12 mouse cellular contexts compared by ENCODE assay signal in the genomic region with DNA sequence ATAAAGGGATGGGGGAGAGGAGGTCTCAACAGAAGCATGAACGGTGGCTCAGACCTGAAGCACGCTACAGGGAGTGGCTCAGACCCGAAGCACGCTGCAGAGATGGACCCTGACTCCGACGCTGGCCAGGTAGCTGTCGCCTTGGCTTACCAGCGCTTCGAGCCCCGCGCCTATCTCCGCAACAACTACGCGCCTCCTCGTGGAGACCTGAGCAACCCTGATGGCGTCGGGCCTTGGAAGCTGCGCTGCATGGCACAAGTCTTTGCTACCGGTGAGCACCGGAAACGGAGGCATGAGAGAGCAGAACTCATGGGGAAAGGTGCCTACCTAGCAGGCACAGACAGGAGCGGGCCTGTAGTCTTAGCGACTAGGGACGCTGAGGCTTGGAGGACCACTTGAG. TPM values are rescaled to one million over a fixed set of nuclear protein-coding genes. Genes with fewer than 3 reads are reported as not detected.
DNase-seq lines count a peak whose midpoint lies in the region; ATAC-seq and TF ChIP-seq lines count a peak whose summit lies in the region.
"Had no signal": no experiment of that assay in that cellular context is flagged by ENCODE, and none has a peak within 500 bp of the region (broad histone marks: within the 10 kb centered on the region; RNA-seq: fewer than 3 reads in every experiment).

No protein-coding gene starts in this region.

- H3K27me3 ChIP-seq in intestine, embryonic 14.5 days (replicated peaks; ENCODE audit: control insufficient read depth, insufficient read depth, low read length) = peaks cover 41% of the 10 kb centered on the region
- H3K27me3 ChIP-seq in intestine, embryonic 16.5 days (replicated peaks; ENCODE audit: control insufficient read depth, insufficient read depth, low read length) = peaks cover 17% of the 10 kb centered on the region
- peaks cover 86% of the 10 kb centered on the region for H3K27me3 ChIP-seq in embryonic facial prominence, embryonic 10.5 days (replicated peaks; ENCODE audit: low read depth, poor library complexity, severe bottlenecking)
- H3K27me3 ChIP-seq in heart, postnatal 0 days (ENCODE audit: control insufficient read depth, insufficient read depth, low read length) = 0 out of 2 replicates have a peak, but pooled peaks cover 6% of the 10 kb centered on the region
- peaks cover 45% of the 10 kb centered on the region for H3K27me3 ChIP-seq in midbrain, embryonic 15.5 days (replicated peaks)

- H3K9me3 ChIP-seq in intestine, embryonic 14.5 days (ENCODE audit: control insufficient read depth, low read length) = no peaks in the 10 kb centered on the region
- no peaks in the 10 kb centered on the region for H3K9me3 ChIP-seq in intestine, embryonic 16.5 days (ENCODE audit: control insufficient read depth, low read length)
- no peaks in the 10 kb centered on the region for H3K9me3 ChIP-seq in embryonic facial prominence, embryonic 10.5 days
- no peaks in the 10 kb centered on the region for H3K9me3 ChIP-seq in heart, postnatal 0 days (replicated peaks; ENCODE audit: control insufficient read depth, low read length)
- no peaks in the 10 kb centered on the region for H3K9me3 ChIP-seq in midbrain, embryonic 15.5 days
- H3K9me3 ChIP-seq: embryonic facial prominence, embryonic 15.5 days; liver, embryonic 13.5 days had no signal

- no peak for TF ChIP-seq CTCF in heart, postnatal 0 days (IDR thresholded peaks at IDR 0.05; ENCODE audit: low read depth)

- H3K4me2 ChIP-seq in intestine, embryonic 14.5 days (ENCODE audit: low read length) = 0 out of 2 replicates have a peak overlapping the region, but pooled peaks have one; percentile 8
- no peak overlapping the region for H3K4me2 ChIP-seq in intestine, embryonic 16.5 days (ENCODE audit: low read depth, low read length)
- H3K4me2 ChIP-seq in heart, postnatal 0 days (ENCODE audit: low read depth, low read length) = no peak overlapping the region
- peak overlapping the region; percentile 25 for H3K4me2 ChIP-seq in midbrain, embryonic 15.5 days
- H3K4me2 ChIP-seq: embryonic facial prominence, embryonic 15.5 days; liver, embryonic 13.5 days had no signal

- H3K4me3 ChIP-seq in intestine, embryonic 14.5 days (ENCODE audit: low read depth, low read length) = no peak overlapping the region
- H3K4me3 ChIP-seq in intestine, embryonic 16.5 days (ENCODE audit: low read length) = no peak overlapping the region
- H3K4me3 ChIP-seq in embryonic facial prominence, embryonic 10.5 days = peak overlapping the region; percentile 35
- H3K4me3 ChIP-seq in heart, postnatal 0 days (ENCODE audit: low read depth, low read length) = no peak overlapping the region
- peak overlapping the region; percentile 7; the same call in 1 of the 2 replicates for H3K4me3 ChIP-seq in midbrain, embryonic 15.5 days
- H3K4me3 ChIP-seq: embryonic facial prominence, embryonic 15.5 days; liver, embryonic 13.5 days had no signal

- H3K9ac ChIP-seq in intestine, embryonic 14.5 days (ENCODE audit: low read length) = no peak overlapping the region
- H3K9ac ChIP-seq in intestine, embryonic 16.5 days (ENCODE audit: low read depth, low read length) = no peak overlapping the region
- no peak overlapping the region for H3K9ac ChIP-seq in heart, postnatal 0 days (replicated peaks; ENCODE audit: low read depth, low read length)
- no peak overlapping the region for H3K9ac ChIP-seq in midbrain, embryonic 15.5 days
- H3K9ac ChIP-seq: embryonic facial prominence, embryonic 15.5 days; liver, embryonic 13.5 days had no signal

- no peak for ATAC-seq in intestine, embryonic 14.5 days (replicated peaks; ENCODE audit: low FRiP score, low TSS enrichment, low read depth)
- no peak for ATAC-seq in intestine, embryonic 16.5 days
- ATAC-seq in heart, postnatal 0 days (ENCODE audit: insufficient read depth, low read depth) = no peak
- ATAC-seq in midbrain, embryonic 15.5 days (replicated peaks) = no peak

- H3K4me1 ChIP-seq in intestine, embryonic 14.5 days (replicated peaks; ENCODE audit: control insufficient read depth, insufficient read depth, low read length) = no peaks in the 10 kb centered on the region
- H3K4me1 ChIP-seq in intestine, embryonic 16.5 days (ENCODE audit: control insufficient read depth, insufficient read depth, low read length) = peaks cover 7% of the 10 kb centered on the region; the same call in 1 of the 2 replicates
- peaks cover 41% of the 10 kb centered on the region for H3K4me1 ChIP-seq in embryonic facial prominence, embryonic 10.5 days
- H3K4me1 ChIP-seq in heart, postnatal 0 days (ENCODE audit: control insufficient read depth, insufficient read depth) = peaks cover 14% of the 10 kb centered on the region
- no peaks in the 10 kb centered on the region for H3K4me1 ChIP-seq in midbrain, embryonic 15.5 days

- no peak for TF ChIP-seq EP300 in heart, postnatal 0 days (IDR thresholded peaks at IDR 0.05; ENCODE audit: low read depth)

- no peaks in the 10 kb centered on the region for H3K36me3 ChIP-seq in intestine, embryonic 14.5 days (ENCODE audit: control insufficient read depth, insufficient read depth, low read length)
- H3K36me3 ChIP-seq in intestine, embryonic 16.5 days (ENCODE audit: control insufficient read depth, insufficient read depth, low read length) = no peaks in the 10 kb centered on the region
- peaks cover 4% of the 10 kb centered on the region for H3K36me3 ChIP-seq in embryonic facial prominence, embryonic 10.5 days (replicated peaks)
- no peaks in the 10 kb centered on the region for H3K36me3 ChIP-seq in heart, postnatal 0 days (replicated peaks; ENCODE audit: control insufficient read depth, insufficient read depth, low read length)
- H3K36me3 ChIP-seq in midbrain, embryonic 15.5 days (replicated peaks) = no peaks in the 10 kb centered on the region
- H3K36me3 ChIP-seq: embryonic facial prominence, embryonic 15.5 days; liver, embryonic 13.5 days had no signal

- H3K27ac ChIP-seq in intestine, embryonic 14.5 days (ENCODE audit: low read depth) = no peak overlapping the region
- H3K27ac ChIP-seq in intestine, embryonic 16.5 days (ENCODE audit: low read length) = no peak overlapping the region
- no peak overlapping the region for H3K27ac ChIP-seq in embryonic facial prominence, embryonic 10.5 days (replicated peaks)
- no peak overlapping the region for H3K27ac ChIP-seq in heart, postnatal 0 days (ENCODE audit: low read depth)
- no peak overlapping the region for H3K27ac ChIP-seq in midbrain, embryonic 15.5 days
- H3K27ac ChIP-seq: embryonic facial prominence, embryonic 15.5 days; liver, embryonic 13.5 days had no signal

- DNase-seq in intestine, embryonic 14.5 days (ENCODE audit: low spot score) = no peak
- DNase-seq in embryonic facial prominence, embryonic 10.5 days (ENCODE audit: low spot score) = peak; percentile 37
- peak; percentile 10 for DNase-seq in heart, postnatal 0 days (ENCODE audit: low spot score)
- no peak for DNase-seq in cerebellum, postnatal 25 days
- DNase-seq in left cerebral cortex, adult 9 months (ENCODE audit: low spot score in 2 of 2) = no peak
- DNase-seq: kidney, adult 11 months; liver, embryonic 13.5 days had no signal

- 14% methylated on average over 24 of the region's 24 CpGs for WGBS in intestine, embryonic 14.5 days
- WGBS in intestine, embryonic 16.5 days = 9% methylated on average over 24 of the region's 24 CpGs
- 19% methylated on average over 24 of the region's 24 CpGs for WGBS in embryonic facial prominence, embryonic 10.5 days
- 21% methylated on average over 24 of the region's 24 CpGs for WGBS in heart, postnatal 0 days
- 15% methylated on average over 24 of the region's 24 CpGs for WGBS in midbrain, embryonic 15.5 days

RNA-seq across cellular contexts. Expression of a gene that starts 0.3 kb away (rescaled TPM):
- polyA plus RNA-seq in intestine, embryonic 14.5 days (2014; fragmentation: Nextera tagmentation; extraction: Ambion mirVana) = not detected in 2 replicates
- 0.16 TPM in 1 of 2 replicates, not detected in the other for polyA plus RNA-seq in intestine, embryonic 16.5 days (2015; fragmentation: Nextera tagmentation; extraction: Ambion mirVana)
- 0.17 and 0.30 TPM in 2 replicates for polyA plus RNA-seq in embryonic facial prominence, embryonic 10.5 days (2016; fragmentation: Nextera tagmentation; extraction: Ambion mirVana)
- total RNA-seq in heart, postnatal 0 days (2014; rRNA removed; ENCODE audit: low replicate concordance) = 4.2 TPM in 1 of 2 replicates, not detected in the other
- polyA plus RNA-seq in heart, postnatal 0 days (2015; fragmentation: Nextera tagmentation; extraction: Ambion mirVana) = 0.26 TPM in 1 of 2 replicates, not detected in the other
- polyA plus RNA-seq in midbrain, embryonic 15.5 days (2015; fragmentation: Nextera tagmentation; extraction: Ambion mirVana) = 1.2 and 1.3 TPM in 2 replicates
- total RNA-seq: neutrophil, adult 5-6 weeks had no signal
- polyA plus RNA-seq: liver, embryonic 13.5 days; stomach, embryonic 14.5 days had no signal

RNA-seq across cellular contexts. Expression of a gene that starts 3.0 kb away (rescaled TPM):
- not detected in 2 replicates for polyA plus RNA-seq in intestine, embryonic 14.5 days (2014; fragmentation: Nextera tagmentation; extraction: Ambion mirVana)
- 0.28 TPM in 1 of 2 replicates, not detected in the other for polyA plus RNA-seq in intestine, embryonic 16.5 days (2015; fragmentation: Nextera tagmentation; extraction: Ambion mirVana)
- not detected in 2 replicates for polyA plus RNA-seq in embryonic facial prominence, embryonic 10.5 days (2016; fragmentation: Nextera tagmentation; extraction: Ambion mirVana)
- total RNA-seq in heart, postnatal 0 days (2014; rRNA removed; ENCODE audit: low replicate concordance) = 293 and 299 TPM in 2 replicates
- 455 and 518 TPM in 2 replicates for polyA plus RNA-seq in heart, postnatal 0 days (2015; fragmentation: Nextera tagmentation; extraction: Ambion mirVana)
- 0.43 TPM in 1 of 2 replicates, not detected in the other for polyA plus RNA-seq in midbrain, embryonic 15.5 days (2015; fragmentation: Nextera tagmentation; extraction: Ambion mirVana)
- total RNA-seq: neutrophil, adult 5-6 weeks had no signal

RNA-seq across cellular contexts. Expression of a gene that starts 13.7 kb away (rescaled TPM):
- 13.4 and 14.1 TPM in 2 replicates for polyA plus RNA-seq in intestine, embryonic 14.5 days (2014; fragmentation: Nextera tagmentation; extraction: Ambion mirVana)
- 19.5 and 20.4 TPM in 2 replicates for polyA plus RNA-seq in intestine, embryonic 16.5 days (2015; fragmentation: Nextera tagmentation; extraction: Ambion mirVana)
- polyA plus RNA-seq in embryonic facial prominence, embryonic 10.5 days (2016; fragmentation: Nextera tagmentation; extraction: Ambion mirVana) = 9.6 TPM in 2 replicates
- total RNA-seq in heart, postnatal 0 days (2014; rRNA removed; ENCODE audit: low replicate concordance) = 35.7 and 46.0 TPM in 2 replicates
- polyA plus RNA-seq in heart, postnatal 0 days (2015; fragmentation: Nextera tagmentation; extraction: Ambion mirVana) = 15.9 and 18.2 TPM in 2 replicates
- polyA plus RNA-seq in midbrain, embryonic 15.5 days (2015; fragmentation: Nextera tagmentation; extraction: Ambion mirVana) = 9.6 and 9.9 TPM in 2 replicates

RNA-seq across cellular contexts. Expression of a gene that starts 25.7 kb away (rescaled TPM):
- 33.5 and 35.3 TPM in 2 replicates for polyA plus RNA-seq in intestine, embryonic 14.5 days (2014; fragmentation: Nextera tagmentation; extraction: Ambion mirVana)
- 33.8 and 37.5 TPM in 2 replicates for polyA plus RNA-seq in intestine, embryonic 16.5 days (2015; fragmentation: Nextera tagmentation; extraction: Ambion mirVana)
- 27.5 and 29.5 TPM in 2 replicates for polyA plus RNA-seq in embryonic facial prominence, embryonic 10.5 days (2016; fragmentation: Nextera tagmentation; extraction: Ambion mirVana)
- total RNA-seq in heart, postnatal 0 days (2014; rRNA removed; ENCODE audit: low replicate concordance) = 23.2 and 31.4 TPM in 2 replicates
- polyA plus RNA-seq in heart, postnatal 0 days (2015; fragmentation: Nextera tagmentation; extraction: Ambion mirVana) = 15.5 and 16.8 TPM in 2 replicates
- polyA plus RNA-seq in midbrain, embryonic 15.5 days (2015; fragmentation: Nextera tagmentation; extraction: Ambion mirVana) = 6.8 and 7.7 TPM in 2 replicates

RNA-seq across cellular contexts. Expression of a gene that starts 28.4 kb away (rescaled TPM):
- 40.5 and 44.8 TPM in 2 replicates for polyA plus RNA-seq in intestine, embryonic 14.5 days (2014; fragmentation: Nextera tagmentation; extraction: Ambion mirVana)
- 44.8 and 44.9 TPM in 2 replicates for polyA plus RNA-seq in intestine, embryonic 16.5 days (2015; fragmentation: Nextera tagmentation; extraction: Ambion mirVana)
- 40.8 and 41.7 TPM in 2 replicates for polyA plus RNA-seq in embryonic facial prominence, embryonic 10.5 days (2016; fragmentation: Nextera tagmentation; extraction: Ambion mirVana)
- total RNA-seq in heart, postnatal 0 days (2014; rRNA removed; ENCODE audit: low replicate concordance) = 44.8 and 53.6 TPM in 2 replicates
- 34.7 and 35.3 TPM in 2 replicates for polyA plus RNA-seq in heart, postnatal 0 days (2015; fragmentation: Nextera tagmentation; extraction: Ambion mirVana)
- polyA plus RNA-seq in midbrain, embryonic 15.5 days (2015; fragmentation: Nextera tagmentation; extraction: Ambion mirVana) = 38.2 and 44.6 TPM in 2 replicates

Comparison
In these comparisons a context has a peak if more than half of its experiments do, and no peak if none do; other contexts are left out.
1. H3K4me2 ChIP-seq: peak in intestine, embryonic 14.5 days (single experiment) and midbrain, embryonic 15.5 days (single experiment); none in intestine, embryonic 16.5 days (single experiment) and heart, postnatal 0 days (single experiment).
2. DNase-seq: peak in embryonic facial prominence, embryonic 10.5 days (single experiment) and heart, postnatal 0 days (single experiment); none in intestine, embryonic 14.5 days (single experiment), cerebellum, postnatal 25 days (0 of 2) and left cerebral cortex, adult 9 months (0 of 2).
3. H3K4me3 ChIP-seq: peak in embryonic facial prominence, embryonic 10.5 days (single experiment) and midbrain, embryonic 15.5 days (single experiment); none in intestine, embryonic 14.5 days (single experiment), intestine, embryonic 16.5 days (single experiment) and heart, postnatal 0 days (single experiment).
4. RNA of a gene that starts 3.0 kb away (polyA plus RNA-seq): 455 to 518 TPM in heart, postnatal 0 days; 0.28 TPM in intestine, embryonic 16.5 days, not detected in intestine, embryonic 14.5 days, 0.43 TPM in midbrain, embryonic 15.5 days and not detected in embryonic facial prominence, embryonic 10.5 days; every median in the first group is over 100 times any median in the second.